Mouse (Mus musculus) neural tube, embryonic 14.5 days (tissue): ENCODE measurements around the gene Gpr137b. TPM values are rescaled to one million over a fixed set of nuclear protein-coding genes. Genes with fewer than 3 reads are reported as not detected.
A peak's percentile ranks its signal among the peaks of the same experiment; 100 is the strongest.
"Not testable (repeated sequence)": the region's sequence is repeated elsewhere in the genome, so short reads cannot be mapped to it uniquely, and the experiment has no call there.

ENCODE experiments used
- ATAC-seq: fragments of 200-750 bp; cut with Nextera tagmentation; 2 replicates; pipeline ENCODE4 v1.8.0; 2017; ENCODE audit warnings: low read depth, mild to moderate bottlenecking, moderate TSS enrichment, moderate library complexity
- H3K27ac ChIP-seq: fragments of 300-500 bp; sonication (generic); 2 replicates; pipeline ENCODE4 v1.5.1; 2014; ENCODE audit warnings: low read depth, mild to moderate bottlenecking, control low read depth, low read length, moderate library complexity, mixed read lengths
- H3K27me3 ChIP-seq: fragments of 300-500 bp; sonication (generic); 2 replicates; pipeline ENCODE4 v1.6.1; 2014; ENCODE audit warnings: low read length; ENCODE audit not compliant: control insufficient read depth, insufficient read depth
- H3K36me3 ChIP-seq: fragments of 300-500 bp; sonication (generic); 2 replicates; pipeline ENCODE4 v1.6.1; 2014; ENCODE audit warnings: low read length, mixed read lengths; ENCODE audit not compliant: control insufficient read depth, insufficient read depth
- H3K4me1 ChIP-seq: fragments of 300-500 bp; sonication (generic); 2 replicates; pipeline ENCODE4 v1.6.1; 2014; ENCODE audit warnings: low read length; ENCODE audit not compliant: control insufficient read depth, insufficient read depth
- H3K4me2 ChIP-seq: fragments of 300-500 bp; sonication (generic); 2 replicates; pipeline ENCODE4 v1.6.1; 2014; ENCODE audit warnings: mild to moderate bottlenecking, low read depth, low read length, control low read depth
- H3K4me3 ChIP-seq: fragments of 300-500 bp; sonication (generic); 2 replicates; pipeline ENCODE4 v1.5.1; 2014; ENCODE audit warnings: low read depth, low read length, control low read depth, mixed read lengths
- H3K9ac ChIP-seq: fragments of 300-500 bp; sonication (generic); replicated peaks from 2 replicates; pipeline ENCODE4 v1.6.1; 2014; ENCODE audit warnings: low read depth, mild to moderate bottlenecking, control low read depth, low read length, mixed read lengths
- H3K9me3 ChIP-seq: fragments of 300-500 bp; sonication (generic); 2 replicates; pipeline ENCODE4 v1.6.1; 2016; ENCODE audit warnings: low read length; ENCODE audit not compliant: control insufficient read depth
- WGBS: fragments of 180-500 bp; shearing (Covaris S2); extraction: QIAGEN DNeasy Blood & Tissue Kit; methylation state at CpG from one replicate; pipeline ENCODE4 v1.1.7; 2014; 5-methylcytosine and 5-hydroxymethylcytosine counted together
- polyA plus RNA-seq: library from polyadenylated mRNA; unstranded; fragments of >200 nt; fragmentation: Nextera tagmentation; extraction: Ambion mirVana; gene quantifications from 2 replicates; pipeline ENCODE4 v1.2.1, GENCODE M21; 2014

Gene Gpr137b
- polyA plus RNA-seq, 1 experiment from 2014 or later, result 32.3 TPM

- not testable (repeated sequence) for H3K27ac ChIP-seq, H3K4me1 ChIP-seq, H3K36me3 ChIP-seq, H3K4me3 ChIP-seq, H3K9ac ChIP-seq, H3K9me3 ChIP-seq, H3K4me2 ChIP-seq, H3K27me3 ChIP-seq
- WGBS, result 76% methylated on average over 7 of the region's 7 CpGs
- peak; percentile 54; the same call in 1 of the 2 replicates for ATAC-seq
These were observed 43.1 kb downstream of the Gpr137b start for GRCm38 (mm10) chr13:13350681-13351080.

- Histone ChIP-seq H3K27ac (no peak overlapping the region), H3K9ac (no peak overlapping the region), H3K27me3 (no peaks in the 10 kb centered on the region), H3K36me3 (no peaks in the 10 kb centered on the region), H3K4me2 (no peak overlapping the region), H3K4me3 (no peak overlapping the region), H3K9me3 (no peaks in the 10 kb centered on the region), H3K4me1 (no peaks in the 10 kb centered on the region)
- ATAC-seq, result no peak
- 70% methylated on average over 4 of the region's 4 CpGs for WGBS
These were observed 44.5 kb downstream of the Gpr137b start for GRCm38 (mm10) chr13:13349288-13349687.

GRCm38 (mm10) chr13:13347634-13348412 is 46.0 kb downstream of the Gpr137b start:
- ATAC-seq, H3K9ac ChIP-seq, H3K36me3 ChIP-seq, H3K27me3 ChIP-seq, H3K4me1 ChIP-seq, H3K4me3 ChIP-seq, H3K4me2 ChIP-seq, H3K9me3 ChIP-seq, H3K27ac ChIP-seq: not testable (repeated sequence)
- WGBS, result 35% methylated on average over 12 of the region's 12 CpGs

- not testable (repeated sequence) for H3K4me1 ChIP-seq, H3K4me3 ChIP-seq, H3K9ac ChIP-seq, H3K27ac ChIP-seq, H3K4me2 ChIP-seq, H3K27me3 ChIP-seq, H3K36me3 ChIP-seq, H3K9me3 ChIP-seq, ATAC-seq
- 94% methylated on average over 7 of the region's 8 CpGs for WGBS
These were observed 56.5 kb downstream of the Gpr137b start for GRCm38 (mm10) chr13:13337361-13337760.

- no peak overlapping the region for H3K9ac ChIP-seq
- H3K9me3 ChIP-seq, result no peaks in the 10 kb centered on the region
- no peaks in the 10 kb centered on the region for H3K27me3 ChIP-seq
- no peak overlapping the region for H3K27ac ChIP-seq
- H3K4me1 ChIP-seq, result no peaks in the 10 kb centered on the region
- H3K4me2 ChIP-seq, result no peak overlapping the region
- no peak for ATAC-seq
- 3% methylated on average over 2 of the region's 2 CpGs for WGBS
- no peak overlapping the region for H3K4me3 ChIP-seq
- no peaks in the 10 kb centered on the region for H3K36me3 ChIP-seq
These were observed 64.9 kb downstream of the Gpr137b start for GRCm38 (mm10) chr13:13328876-13329275.

Other genes with a start within 250 kb of the Gpr137b start
- gene Prl2c5, start 211.3 kb downstream of the Gpr137b start, polyA plus RNA-seq, result not detected in 2 replicates
- gene Nid1, start 43.5 kb upstream of the Gpr137b start, polyA plus RNA-seq, result 39.1 and 78.4 TPM in 2 replicates
- 5.7 and 9.7 TPM in 2 replicates for gene Lyst, start 196.4 kb upstream of the Gpr137b start, polyA plus RNA-seq